Mouse (Mus musculus) heart, adult 2 months (tissue): ENCODE data around the gene Mgat5.

Source experiments
- CTCF ChIP-seq: fragments of 200-600 bp; IDR thresholded peaks from 2 replicates; pipeline ENCODE4 v1.8.1; 2022; ENCODE audit warnings: antibody characterized with exemption, mild to moderate bottlenecking, moderate library complexity
- POLR2A ChIP-seq: fragments of 200-500 bp; IDR thresholded peaks from 2 replicates; pipeline ENCODE4 v1.6.1; 2011; ENCODE audit warnings: mild to moderate bottlenecking, low read depth, low read length, control low read depth; ENCODE audit not compliant: insufficient read depth

DNA sequence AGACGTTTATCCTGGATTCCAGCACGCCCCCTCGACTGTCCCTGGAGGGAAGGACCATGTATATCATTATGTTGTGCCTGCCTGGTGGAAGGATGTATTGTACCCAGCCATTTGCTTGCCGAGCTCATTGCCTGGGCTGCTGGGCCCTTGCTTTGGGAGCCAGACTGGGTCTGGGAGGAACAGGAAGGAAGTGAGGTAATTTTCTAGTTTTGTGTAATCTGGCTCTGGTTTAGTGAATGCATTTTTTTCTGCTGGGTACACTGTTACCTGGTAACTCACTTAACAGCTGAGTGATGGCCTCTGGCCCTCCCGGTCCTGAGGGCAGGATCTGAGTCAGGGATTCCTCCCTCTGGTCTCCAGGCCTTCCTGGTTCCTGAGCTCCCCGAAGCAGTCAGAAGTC lies 35.1 kb downstream of the Mgat5 start:
- no peak for TF ChIP-seq CTCF
- TF ChIP-seq POLR2A: no peak
